Mouse (Mus musculus) T-cell, adult 2 months (primary cell): ENCODE results near the gene Tmem104.

Experiments
- DNase-seq: peaks from one replicate; pipeline ENCODE4 v3.0.0; 2022; ENCODE audit warnings: low spot score

The Tmem104 gene

GRCm38 (mm10) chr11:115231168-115231915, 44.1 kb downstream of the Tmem104 start:
- DNase-seq: peak; percentile 77

DNA sequence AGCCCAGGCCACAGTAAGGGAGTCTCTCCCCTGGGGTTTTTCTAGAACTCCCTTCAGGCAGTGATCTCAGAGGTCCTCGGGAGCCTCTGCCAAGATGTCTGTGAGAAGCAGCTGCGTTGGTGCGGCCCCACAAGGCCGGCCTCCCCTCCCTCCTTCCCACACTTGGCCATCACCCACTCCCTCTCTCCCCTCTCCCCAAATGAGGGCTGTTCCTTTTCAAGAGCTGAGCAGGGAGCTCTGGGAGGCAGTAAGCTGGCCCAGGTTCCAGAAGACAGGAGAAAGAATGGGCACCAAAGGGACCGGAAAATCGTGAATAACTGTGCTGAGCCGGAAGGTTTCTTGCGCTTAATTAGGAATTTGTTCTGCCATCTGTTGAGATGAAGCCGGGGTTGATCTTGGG, 44.6 kb downstream of the Tmem104 start:
- no peak for DNase-seq

GRCm38 (mm10) chr11:115232889-115233288, 45.6 kb downstream of the Tmem104 start:
- DNase-seq: no peak

DNA sequence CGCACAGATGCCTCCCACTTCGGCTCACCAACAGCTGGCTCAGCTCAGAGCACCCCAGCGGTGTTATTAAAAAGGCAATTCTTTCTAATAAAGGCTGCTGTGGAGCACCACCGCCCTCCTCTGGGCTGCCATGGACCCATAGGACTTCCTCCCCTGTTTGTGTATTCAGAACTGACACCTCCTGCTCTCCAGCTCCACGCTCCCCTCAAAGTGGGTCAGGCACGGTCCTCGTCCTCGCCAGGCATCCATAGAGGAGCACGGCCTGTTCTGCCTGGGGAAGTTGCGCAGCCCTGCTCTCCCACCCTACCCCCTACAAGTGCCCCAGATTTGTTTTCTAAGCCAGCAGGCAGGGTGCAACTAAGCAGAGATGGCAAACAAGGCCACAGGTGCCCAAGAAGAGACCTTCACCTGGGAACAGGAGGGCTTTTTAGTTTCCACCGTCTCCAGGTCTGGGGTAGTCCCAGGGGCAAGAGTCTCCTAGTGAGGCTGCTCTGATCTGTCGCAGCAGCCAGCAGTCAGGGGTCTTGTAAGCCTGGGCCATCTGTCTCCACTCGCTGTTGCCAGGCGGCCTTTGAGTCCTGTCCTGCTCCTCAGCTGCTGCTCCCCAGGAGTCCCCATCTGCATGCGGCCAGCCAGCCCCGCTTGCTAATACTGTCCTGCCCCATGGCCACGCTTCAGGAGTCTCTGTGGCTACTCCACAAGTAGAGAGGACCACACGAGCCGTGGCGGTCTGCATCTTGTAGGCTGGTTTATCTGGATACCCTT, 46.4 kb downstream of the Tmem104 start:
- no peak for DNase-seq

DNA sequence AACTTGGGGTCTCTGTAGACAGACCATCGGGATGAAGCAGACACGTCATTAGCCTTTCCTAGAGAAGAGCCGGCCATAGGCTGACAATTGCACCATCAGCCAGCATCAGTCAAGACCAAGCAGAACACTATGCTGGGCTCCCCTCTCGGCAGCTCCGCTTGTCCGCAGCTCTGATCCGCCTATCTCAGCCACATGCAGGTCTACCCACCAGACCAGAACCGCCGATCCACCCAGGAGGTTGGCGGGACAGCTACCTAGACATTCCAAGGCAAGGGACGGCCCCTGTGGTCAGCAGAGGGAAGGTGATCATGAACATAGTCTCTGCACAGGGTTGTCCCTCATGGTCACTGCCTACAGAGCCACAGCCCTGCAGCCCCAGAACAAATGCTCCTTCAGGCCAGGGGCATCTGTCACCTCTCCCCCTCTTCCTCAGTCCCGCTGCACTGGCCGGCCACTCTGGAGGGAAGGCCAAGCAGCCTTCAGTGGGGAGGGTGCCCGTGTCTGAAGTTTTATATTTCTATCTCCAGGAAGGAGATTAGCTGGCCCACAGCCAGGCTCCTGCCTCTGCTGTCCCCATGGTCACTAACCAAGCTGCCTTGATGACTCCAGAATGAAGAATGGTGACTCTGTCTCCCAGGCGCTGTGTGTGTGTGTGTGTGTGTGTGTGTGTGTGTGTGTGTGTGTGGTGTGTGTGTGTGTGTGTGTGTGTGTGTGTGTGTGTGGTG, 47.2 kb downstream of the Tmem104 start:
- no peak for DNase-seq

DNA sequence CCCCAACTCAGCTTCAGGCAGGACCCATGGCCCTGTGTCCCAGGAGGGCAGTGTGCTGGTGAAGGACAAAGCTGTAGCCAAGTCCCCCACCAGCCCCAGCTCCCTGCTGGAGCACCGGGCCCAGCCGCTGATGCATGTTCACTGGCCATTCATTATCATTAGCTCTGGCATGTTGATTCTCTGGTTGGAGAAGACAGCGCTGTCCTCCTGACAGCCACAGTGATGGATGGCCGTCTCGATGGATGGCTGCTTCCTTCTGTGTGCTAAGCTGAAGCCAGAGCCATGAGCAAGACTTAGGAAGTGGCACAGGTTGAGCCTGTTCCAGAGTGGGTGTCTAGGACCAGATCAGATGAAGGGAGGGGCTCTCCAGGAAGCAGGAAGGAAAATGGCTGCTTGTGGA, 49.3 kb downstream of the Tmem104 start:
- DNase-seq: no peak

GRCm38 (mm10) chr11:115241402-115241801, 54.1 kb downstream of the Tmem104 start:
- no peak for DNase-seq

DNA sequence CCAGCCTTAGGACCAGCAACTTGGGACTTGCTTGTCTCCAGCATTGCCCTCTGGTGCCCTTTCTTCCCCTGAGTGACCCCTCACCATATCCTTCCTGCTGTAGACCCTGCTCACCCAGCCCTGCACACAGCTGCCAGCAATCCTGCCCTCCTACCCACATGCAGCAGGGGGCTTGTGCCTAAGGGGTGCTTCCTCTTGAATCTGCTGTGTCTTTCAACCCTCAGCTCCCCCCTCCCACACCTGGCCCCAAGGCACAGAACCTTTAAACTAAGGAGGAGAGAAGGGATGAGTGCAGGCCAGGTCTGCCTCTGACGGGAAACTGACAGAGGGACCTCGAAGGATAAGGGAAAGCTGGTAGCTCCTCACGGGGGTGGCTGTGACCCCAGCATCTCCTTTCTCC, 55.5 kb downstream of the Tmem104 start:
- no peak for DNase-seq

DNA sequence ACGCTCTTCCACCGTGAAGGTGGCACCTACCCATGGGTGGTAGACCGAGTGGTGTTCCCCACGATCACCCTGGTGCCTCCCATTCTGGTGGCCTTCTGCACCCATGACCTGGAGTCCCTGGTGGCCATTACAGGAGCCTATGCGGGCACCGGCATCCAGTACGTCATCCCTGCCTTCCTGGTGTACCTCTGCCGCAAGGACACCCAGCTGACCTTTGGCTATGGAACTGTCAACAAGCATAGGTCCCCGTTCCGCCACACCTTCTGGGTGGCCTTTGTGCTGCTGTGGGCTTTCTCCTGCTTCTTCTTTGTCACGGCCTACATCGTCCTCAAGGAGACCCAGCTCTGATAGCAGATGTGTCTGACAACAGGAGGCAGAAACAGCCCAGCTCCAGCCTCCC, 56.5 kb downstream of the Tmem104 start:
- no peak for DNase-seq

GRCm38 (mm10) chr11:115244840-115245239, 57.6 kb downstream of the Tmem104 start:
- DNase-seq: no peak

DNA sequence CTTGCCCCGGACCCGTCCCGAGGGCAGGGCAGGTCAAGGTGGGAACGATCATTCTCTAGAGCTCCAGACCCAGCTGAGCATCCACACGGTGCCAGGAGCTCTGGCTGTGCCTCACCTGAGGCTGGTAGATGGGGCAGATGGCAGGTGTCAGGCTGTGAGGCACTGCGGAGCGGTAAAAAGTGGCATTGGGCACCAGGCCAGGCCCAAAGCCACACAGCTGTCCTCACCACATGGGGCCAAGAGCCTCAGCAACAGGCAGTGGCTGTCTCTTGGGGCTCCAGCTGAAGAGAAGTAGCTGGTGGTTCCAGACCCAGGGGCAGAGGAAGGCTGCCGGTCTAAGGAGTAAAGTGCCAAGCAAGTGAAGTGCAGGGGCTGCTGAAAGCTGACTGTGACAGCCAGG, 59.1 kb downstream of the Tmem104 start:
- DNase-seq: no peak

DNA sequence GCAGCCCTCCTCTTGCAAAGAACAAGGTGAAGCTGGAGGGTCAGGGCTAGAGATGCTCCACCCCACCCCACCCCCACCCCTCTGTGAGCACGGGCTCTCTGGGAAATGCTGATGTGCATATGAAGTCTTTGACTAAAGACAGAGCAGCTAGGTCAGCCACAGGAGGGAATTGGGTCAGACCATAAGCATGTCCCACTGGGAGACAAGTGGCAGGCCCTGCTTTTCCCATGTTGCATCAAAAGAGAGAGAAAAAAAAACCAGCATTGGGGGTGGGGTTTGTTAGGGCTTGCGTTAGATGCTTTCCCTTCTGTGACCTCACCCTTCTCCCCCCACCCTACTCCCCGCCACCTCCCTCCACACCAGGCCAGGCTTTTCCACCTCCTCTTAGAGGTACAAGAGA, 60.0 kb downstream of the Tmem104 start:
- DNase-seq: no peak

GRCm38 (mm10) chr11:115247945-115248344, 60.7 kb downstream of the Tmem104 start:
- no peak for DNase-seq

DNA sequence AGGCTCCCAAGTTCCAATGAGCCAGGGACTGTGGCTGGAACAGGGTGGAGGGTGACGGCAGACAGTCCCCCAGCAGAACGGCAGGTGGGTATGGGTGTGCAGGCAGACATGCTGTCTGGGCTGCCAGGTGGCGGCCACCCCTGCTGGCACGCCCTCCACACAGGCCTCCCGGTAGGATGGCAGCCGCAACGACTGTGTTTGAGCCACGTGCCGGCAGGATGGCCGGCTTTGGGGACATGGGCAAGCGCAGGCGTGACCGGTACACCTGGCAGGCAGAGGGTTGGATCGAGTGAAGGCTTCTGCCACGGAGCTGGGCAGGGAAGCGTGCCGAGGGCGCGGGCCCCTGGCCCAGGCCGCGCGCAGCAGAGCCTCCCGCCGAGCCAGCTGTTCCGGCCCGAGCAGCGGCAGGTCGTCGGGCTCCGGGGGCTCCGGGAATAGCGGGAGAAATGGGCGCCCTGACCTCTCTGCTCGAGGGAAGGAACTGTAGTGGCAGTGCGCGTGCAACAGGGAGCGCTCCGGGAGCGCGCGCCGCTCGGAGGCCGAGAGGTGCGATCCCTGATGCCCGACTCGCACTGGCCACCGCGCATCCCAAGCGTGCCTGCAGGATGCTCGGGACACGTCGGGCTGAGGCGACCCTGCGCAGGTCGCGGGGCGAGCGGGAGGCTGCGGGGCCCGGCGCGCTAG, 62.6 kb downstream of the Tmem104 start:
- no peak for DNase-seq

GRCm38 (mm10) chr11:115250405-115251090, 63.3 kb downstream of the Tmem104 start:
- no peak for DNase-seq

- no peak for DNase-seq
Measured at GRCm38 (mm10) chr11:115251258-115251657, 64.0 kb downstream of the Tmem104 start.

DNA sequence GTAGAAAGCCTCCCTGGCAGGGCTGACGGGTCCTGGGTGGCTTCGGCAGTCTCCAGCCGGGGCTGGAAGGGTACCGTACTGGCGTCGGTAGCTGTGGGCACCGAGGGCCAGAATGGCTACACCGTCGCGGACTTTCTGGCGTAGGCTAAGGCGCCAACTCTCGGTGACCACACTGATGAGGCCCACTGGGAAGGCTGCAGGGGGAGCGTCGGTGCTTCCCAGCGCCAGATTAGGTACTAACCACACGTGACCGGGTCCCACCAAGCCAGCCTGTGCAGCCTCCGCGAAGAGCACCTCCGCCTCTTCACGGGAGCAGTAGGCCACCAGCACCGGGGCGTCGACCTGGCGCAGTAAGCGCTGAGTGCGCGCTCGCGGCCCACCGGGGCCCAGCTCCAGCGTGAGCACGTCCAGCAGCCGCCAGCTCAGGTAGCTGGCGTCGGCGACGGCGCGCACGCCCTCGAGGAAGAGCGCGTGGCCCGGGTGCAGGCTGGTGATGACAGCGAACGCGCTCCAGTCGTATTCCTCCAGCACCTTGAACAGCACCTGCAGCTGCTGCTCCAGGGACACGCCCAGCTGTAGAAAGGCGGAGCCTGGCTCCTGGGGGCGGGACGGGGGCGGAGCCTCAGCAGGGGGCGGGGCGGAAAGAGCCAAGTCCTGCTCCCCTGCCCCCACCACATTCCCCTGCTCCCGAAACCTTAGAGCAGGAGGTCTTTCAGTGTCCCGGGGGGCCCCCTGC, 70.7 kb downstream of the Tmem104 start:
- no peak for DNase-seq

- DNase-seq: no peak
Measured at GRCm38 (mm10) chr11:115259134-115259533, 71.8 kb downstream of the Tmem104 start.

- DNase-seq: no peak
Measured at GRCm38 (mm10) chr11:115262954-115263353, 75.7 kb downstream of the Tmem104 start.

GRCm38 (mm10) chr11:115264136-115264861, 77.0 kb downstream of the Tmem104 start:
- DNase-seq: no peak
